Mouse (Mus musculus) liver, embryonic 14.5 days (tissue): ENCODE measurements around the gene Zdhhc21.

Experiments
- CTCF ChIP-seq: IDR thresholded peaks from 2 replicates; pipeline ENCODE4 v1.5.1; 2016; ENCODE audit warnings: antibody characterized with exemption, low read depth, control low read depth
- EP300 ChIP-seq: IDR thresholded peaks from 2 replicates; pipeline ENCODE4 v1.6.1; 2016; ENCODE audit warnings: antibody characterized with exemption, low read depth

- TF ChIP-seq CTCF (no peak), EP300 (no peak)
Observed at GRCm38 (mm10) chr4:82806176-82806757, 53.5 kb downstream of the Zdhhc21 start.
